Mouse (Mus musculus) layer of hippocampus, adult 18-20 months (tissue): Measurements from ENCODE around the gene Lmnb2. TPM values are rescaled to one million over a fixed set of nuclear protein-coding genes. Genes with fewer than 3 reads are reported as not detected.

Experiments
- DNase-seq, 2 experiments: peaks; one replicate each; pipeline ENCODE4 v3.0.0; 2022; ENCODE audit warnings: low spot score in 2 of 2
- total RNA-seq, 2 experiments: library from RNA; stranded (reverse); gene quantifications; 2 replicates each; pipeline ENCODE4 v1.2.3; 2021

The Lmnb2 gene
- total RNA-seq, 2 experiments from 2014 or later, result 19.5 to 22.3 TPM

DNA sequence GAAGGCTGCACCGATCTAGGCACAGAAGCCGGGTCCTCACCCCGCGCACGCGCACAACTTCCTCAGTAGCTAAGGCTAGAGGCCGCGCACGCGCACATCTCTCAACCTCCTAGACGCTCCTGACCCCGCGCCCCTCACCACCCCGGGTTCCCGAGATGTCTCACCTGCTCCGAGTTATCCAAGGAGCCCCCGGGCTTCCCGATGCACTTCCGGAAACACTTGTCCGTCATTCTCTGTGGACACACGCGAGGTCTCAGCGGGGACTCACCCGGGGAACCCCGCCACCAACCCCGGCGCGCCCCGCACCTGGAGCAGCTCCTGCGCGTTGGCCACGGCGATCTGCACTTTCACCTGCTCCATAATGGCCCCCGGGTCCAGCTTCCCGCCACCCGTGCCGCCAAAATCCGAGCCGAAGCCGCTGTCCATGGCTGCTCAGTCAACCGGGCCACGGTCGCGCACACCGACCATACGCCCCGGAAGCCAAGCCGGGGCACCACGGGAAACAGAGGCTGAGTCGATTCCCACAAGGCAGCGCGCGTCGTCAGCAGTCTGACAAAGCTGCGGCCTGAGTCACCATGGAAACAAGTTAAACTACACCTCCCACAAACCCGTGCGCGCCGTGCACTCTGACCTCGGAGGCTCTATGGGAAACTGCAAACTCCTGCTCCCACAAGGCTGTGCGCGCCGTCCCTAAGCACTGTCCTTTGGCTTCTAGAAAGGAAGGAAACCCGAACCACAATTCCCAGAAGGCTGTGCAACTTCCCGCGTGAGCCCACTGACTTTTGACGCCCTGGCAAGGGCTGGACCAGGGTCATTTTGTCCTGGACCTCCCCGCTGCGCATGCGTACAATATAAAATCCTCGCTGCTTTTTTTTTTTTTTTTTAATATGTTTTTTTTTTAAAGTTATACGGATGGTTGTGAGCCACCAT is 17.5 kb downstream of the Lmnb2 start, which contains the start of gene Timm13:
Gene Timm13, minus strand, starts transcription at position 652 of the 930 bp plus-strand sequence.
- peak; percentile 99 to 100 for DNase-seq

DNA sequence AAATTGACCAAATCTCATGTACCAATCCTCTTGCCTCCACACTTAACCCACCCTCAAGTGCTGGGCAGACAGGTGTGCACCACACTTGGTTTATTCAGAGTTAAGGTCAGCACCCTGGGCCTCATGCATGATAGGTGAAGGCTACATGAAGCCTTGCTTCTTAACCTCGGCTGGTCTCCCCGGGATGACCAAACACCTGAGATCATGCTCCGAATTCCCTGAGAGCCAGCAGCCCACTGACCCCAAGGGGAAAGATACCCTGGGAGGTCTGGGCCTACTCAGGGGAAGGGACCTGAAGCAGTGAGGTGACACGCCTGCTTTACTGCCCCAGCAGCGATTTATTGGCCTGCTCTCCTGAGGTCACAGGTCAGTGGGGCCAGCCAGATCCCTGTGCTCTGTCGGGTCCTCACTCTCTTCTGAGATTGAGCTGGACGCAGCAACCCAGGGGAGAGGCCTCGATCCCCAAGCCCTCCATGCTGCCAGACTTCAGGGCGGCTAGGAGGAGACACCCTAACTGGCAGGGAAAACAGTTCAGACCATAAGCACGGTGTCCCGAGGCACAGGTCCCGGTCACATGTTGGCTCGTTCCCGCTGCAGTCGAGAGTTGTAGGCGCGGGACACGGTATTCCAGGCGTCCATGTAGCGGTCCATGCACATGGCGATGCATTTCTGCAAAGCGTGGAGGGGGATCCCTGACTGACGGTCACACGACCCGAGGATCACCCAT is 18.3 kb downstream of the Lmnb2 start:
- DNase-seq, result no peak

- DNase-seq, result no peak
Observed at GRCm38 (mm10) chr10:80899074-80899473, 19.0 kb downstream of the Lmnb2 start.

DNA sequence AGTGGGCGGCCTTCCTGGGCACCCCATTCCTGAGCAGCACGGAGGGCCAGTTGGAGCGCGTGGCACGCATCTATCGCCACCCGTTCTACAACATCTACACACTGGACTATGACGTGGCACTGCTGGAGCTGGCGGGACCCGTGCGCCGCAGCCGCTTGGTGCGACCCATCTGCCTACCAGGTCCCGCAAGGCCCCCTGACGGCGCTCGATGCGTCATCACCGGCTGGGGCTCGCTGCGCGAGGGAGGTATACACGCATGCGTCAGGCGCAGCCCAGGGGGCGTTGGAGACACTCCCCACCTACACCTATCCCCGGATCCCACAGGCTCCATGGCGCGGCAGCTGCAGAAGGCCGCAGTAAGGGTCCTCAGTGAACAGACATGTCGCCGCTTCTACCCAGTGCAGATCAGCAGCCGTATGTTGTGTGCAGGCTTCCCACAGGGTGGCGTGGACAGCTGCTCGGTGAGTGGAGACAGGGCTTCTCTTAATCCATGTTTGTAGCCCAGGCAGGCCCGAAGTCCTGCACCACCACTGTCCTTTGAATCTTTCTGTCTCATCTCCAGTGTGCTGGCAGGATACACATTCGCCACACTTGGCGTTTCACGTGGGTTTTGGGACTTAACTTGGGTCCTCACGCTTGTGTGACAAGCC is 20.1 kb downstream of the Lmnb2 start:
- DNase-seq, result peak; percentile 75 to 76

DNA sequence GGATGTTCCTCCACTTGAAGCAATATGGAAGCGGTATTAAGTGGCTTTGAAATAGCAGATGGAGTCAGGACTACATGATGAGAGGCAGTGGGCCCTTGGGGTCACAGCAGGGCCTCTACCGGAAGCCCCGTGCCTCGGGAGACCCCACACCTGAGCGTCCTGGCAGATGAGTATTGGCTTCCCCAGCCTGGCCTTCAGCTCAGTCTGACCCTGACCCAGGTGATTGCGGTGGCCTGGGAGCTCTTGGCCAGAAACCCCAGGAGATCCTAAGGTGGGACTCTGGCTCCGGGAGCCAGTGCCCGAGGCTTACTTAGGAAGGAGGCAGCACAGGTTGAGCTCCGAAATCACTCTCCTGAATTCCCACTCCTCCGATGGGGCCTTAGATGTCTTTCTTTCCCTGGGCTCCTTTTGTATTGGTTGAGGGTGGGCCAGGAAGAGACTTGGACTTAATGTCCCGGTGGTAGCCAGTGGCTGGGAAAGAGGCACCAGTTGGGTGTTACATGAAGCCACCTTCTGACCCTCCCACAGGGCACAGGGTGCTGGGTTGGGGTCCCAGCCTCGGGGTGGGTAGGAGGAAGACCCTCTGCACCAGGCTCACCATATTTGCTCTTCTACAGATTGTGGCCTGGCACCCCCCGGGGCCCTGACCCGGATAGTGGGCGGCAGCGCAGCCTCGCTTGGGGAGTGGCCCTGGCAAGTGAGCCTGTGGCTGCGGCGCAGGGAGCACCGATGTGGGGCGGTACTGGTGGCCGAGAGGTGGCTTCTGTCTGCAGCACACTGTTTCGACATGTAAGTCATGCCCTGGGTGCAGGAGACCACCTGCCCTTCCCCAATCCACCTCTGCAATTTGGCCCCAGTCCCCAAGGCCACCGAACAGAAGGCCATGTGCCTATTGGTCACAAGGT is 21.2 kb downstream of the Lmnb2 start:
- DNase-seq, result no peak

DNA sequence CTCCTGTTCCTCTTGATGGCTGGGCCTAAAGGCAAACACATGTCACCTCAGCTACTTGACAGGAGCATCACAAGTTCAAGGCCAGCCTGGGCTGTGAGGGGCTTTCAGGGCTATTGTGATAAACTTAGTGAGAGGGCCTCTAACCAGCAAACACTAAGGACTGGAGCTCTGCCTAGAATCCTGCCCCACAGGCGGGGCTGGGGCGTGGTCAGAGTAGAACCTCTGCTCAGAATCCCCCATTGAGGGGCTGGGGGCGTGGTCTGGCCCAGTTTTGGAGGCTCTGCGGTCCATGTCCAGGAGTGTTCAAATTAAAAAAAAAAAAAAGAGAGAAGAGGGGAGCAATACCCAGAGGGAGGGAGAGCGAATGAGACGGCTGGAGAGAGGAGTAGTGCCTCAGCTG is 22.3 kb downstream of the Lmnb2 start:
- no peak for DNase-seq

GRCm38 (mm10) chr10:80895100-80895499 is 22.9 kb downstream of the Lmnb2 start:
- DNase-seq, result no peak

GRCm38 (mm10) chr10:80887181-80887580 is 30.9 kb downstream of the Lmnb2 start:
- no peak for DNase-seq

- peak in 1 of 2 experiments; percentile 63 for DNase-seq
Observed at GRCm38 (mm10) chr10:80881301-80881700, 36.7 kb downstream of the Lmnb2 start.

DNA sequence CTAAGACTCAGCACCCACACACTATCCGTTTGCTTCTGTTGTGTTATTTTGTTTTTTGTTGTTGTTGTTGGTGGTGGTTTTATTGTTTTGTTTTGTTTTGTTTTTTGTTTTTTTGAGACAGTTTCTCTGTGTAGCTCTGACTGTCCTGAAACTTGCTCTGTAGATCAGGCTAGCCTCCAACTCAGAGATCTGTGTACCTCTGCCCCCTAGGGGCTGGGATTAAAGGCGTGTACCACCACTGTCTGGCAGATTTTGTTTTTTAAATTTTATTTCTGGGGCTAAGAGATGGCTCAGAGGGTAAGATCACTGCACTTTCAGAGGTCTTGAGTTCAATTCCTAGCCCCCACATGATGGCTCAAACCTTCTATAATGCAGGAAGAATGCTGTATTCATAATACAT is 37.1 kb downstream of the Lmnb2 start:
- no peak for DNase-seq

DNA sequence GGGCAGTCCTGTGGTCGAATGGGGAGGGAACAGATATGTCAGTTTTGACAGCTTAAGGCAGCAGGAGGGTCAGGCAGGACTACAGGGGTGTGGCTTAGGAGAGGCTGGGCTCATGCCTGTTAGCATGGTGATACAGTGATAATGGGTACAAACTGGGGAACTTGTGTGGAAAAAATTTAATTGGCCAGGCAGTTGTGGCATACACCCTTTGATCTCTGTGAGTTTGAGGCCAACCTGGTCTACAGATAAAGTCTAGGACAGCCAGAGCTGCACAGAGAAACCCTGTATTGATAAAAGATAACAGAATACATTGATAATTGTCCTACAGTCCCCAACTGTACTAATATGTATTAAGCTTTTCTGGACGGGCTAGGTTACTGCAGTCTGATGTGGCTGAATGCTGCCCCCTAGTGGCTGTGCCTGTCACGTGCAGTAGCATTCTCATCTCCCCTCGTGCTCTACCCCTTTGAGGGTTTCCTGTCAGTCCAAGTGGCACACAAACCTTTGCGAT is 37.9 kb downstream of the Lmnb2 start:
- DNase-seq, result peak; percentile 42 to 82

- DNase-seq, result no peak
Observed at GRCm38 (mm10) chr10:80876594-80876993, 41.5 kb downstream of the Lmnb2 start.

GRCm38 (mm10) chr10:80876028-80876427 is 42.0 kb downstream of the Lmnb2 start:
- DNase-seq, result peak in 1 of 2 experiments; percentile 78

DNA sequence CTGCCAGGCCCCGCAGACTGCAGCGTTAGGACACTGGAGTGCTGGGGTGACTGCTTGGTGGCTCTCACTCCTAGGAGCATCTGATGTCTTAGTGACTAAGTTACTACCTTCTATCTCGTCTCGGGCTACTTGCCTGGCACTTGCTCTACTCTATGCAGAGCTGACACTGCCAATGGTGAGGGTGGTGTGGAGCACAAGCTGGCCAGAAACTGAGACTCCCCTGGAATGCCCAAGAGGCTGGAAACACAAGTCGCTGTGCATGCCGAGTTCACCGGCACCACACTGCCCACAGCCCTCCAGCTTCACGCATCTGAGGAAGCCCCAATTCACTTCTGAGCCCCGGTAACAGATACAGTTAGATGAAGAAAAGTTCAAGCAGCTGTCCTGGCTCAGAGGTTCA is 44.0 kb downstream of the Lmnb2 start:
- no peak for DNase-seq

GRCm38 (mm10) chr10:80871581-80871980 is 46.5 kb downstream of the Lmnb2 start, which contains the start of gene Tmprss9:
Tmprss9 (plus strand) TSS chr10:80871848.
- no peak for DNase-seq

DNA sequence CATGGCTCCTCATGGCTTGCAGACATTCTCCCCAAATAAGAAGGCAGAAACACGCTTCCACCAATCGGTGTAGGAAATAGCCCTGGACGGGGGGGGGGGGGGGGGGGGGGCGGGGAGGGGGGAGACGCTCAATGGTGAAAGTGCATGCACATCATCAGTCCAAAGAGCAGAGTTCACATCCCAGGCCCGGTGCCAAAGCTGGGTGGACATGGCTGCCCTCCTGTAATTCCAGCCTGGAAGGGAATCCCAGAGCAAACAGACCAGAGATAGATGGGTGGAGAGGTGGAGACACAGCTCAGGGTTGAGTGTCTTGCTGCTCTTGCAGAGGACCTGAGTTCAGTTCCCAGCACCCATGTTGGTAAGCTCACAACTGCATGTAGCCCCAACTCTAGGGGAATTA is 47.1 kb downstream of the Lmnb2 start:
- DNase-seq, result no peak

- DNase-seq, result no peak
Observed at GRCm38 (mm10) chr10:80864446-80864845, 53.6 kb downstream of the Lmnb2 start.

- no peak for DNase-seq
Observed at GRCm38 (mm10) chr10:80862305-80862704, 55.7 kb downstream of the Lmnb2 start.

DNA sequence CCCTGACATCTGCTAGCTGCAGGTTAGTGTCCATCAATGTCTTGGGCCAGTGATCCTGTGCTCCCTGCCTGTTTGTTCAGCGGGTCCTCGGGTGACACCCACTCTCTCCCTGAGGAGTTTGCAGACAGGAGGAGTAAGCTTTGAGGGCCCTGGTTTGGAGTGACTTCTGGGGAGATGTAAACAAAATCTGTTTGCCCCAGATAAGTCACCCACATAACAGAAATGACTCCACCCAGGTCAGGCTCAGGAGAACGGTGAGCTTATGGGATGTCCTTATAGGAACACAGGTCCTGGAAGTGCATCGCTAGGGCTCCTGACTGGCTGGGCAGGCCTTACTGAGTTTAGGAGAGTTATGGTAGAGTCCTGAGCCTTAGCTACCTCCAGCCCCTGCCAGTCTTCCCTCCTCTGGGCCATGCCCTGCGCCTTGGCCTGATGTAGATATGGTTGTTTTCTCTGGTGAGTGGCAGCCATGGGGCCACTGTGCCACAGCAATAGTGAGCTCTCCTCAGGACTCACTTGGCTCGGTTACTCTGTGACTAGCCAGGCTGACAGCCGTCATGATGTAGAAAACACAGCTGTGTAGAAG is 59.6 kb downstream of the Lmnb2 start:
- DNase-seq, result no peak

DNA sequence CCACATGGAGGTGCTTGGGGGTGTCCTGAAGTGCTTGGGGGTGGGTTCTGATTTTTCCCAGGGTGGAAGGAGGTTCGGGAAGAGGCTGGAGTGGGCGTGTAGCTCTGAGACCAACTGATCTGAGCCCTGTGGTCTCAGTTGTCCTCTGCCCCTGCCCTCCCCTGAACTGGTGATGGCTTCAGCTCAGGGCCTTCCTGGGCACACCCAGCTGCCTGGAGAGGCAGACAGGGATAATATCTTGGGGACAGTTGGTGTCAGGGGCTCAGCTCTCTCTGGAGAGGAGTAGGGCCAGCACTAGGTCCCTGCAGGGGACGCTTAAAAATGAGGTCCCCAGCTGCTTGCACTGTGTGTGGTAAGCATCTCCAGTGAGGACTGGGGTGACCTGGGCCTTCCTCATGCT is 60.2 kb downstream of the Lmnb2 start:
- DNase-seq, result no peak
